Mouse (Mus musculus) adrenal gland, adult (tissue): ENCODE results near the gene Btbd16.

Source experiments
- DNase-seq, 2 experiments: peaks; one replicate each; pipeline ENCODE4 v3.0.0; 2022 to 2023; ENCODE audit warnings: low spot score in 1 of 2; ENCODE audit not compliant: inconsistent age in 2 of 2

Gene Btbd16

DNA sequence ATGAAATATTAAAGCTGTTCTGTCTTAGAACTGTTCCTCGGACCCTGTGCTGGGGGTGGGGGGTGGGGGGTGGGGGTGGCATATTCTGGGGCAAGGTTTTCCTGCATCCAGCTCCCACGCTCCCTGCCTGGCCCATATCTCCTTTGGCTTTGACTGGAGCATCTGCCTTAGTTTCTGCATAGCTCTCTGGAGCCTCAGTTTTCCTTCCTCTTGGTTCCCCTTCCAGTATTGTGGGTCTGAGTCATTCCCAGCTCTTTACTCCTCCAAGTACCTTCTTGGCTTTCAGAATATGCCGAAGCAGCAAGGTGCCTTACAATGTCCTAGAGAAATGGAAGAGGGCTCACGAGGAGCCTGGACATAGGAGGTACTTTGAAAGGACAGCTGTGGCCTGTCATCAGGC is 36.4 kb downstream of the Btbd16 start:
- DNase-seq: no peak

DNA sequence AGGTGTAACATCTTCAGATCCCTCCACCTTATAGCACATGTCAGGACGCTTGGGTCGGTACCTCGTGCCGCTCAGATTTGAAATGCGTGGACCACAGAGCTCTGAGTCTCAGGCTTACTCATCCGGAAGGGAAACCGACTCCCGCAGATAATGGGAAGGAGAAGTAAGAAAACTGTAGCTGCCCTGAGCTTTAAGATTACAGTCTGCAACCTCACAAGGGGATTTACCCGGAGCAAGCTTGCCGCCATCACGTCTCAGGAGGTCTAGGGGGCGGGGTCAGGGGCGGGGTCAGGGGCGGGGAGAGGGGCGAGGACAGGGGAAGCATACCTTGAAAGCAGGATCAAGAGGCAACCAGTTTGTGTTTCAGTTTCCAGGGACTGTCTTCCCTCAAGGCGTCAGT is 38.5 kb downstream of the Btbd16 start:
- no peak for DNase-seq

DNA sequence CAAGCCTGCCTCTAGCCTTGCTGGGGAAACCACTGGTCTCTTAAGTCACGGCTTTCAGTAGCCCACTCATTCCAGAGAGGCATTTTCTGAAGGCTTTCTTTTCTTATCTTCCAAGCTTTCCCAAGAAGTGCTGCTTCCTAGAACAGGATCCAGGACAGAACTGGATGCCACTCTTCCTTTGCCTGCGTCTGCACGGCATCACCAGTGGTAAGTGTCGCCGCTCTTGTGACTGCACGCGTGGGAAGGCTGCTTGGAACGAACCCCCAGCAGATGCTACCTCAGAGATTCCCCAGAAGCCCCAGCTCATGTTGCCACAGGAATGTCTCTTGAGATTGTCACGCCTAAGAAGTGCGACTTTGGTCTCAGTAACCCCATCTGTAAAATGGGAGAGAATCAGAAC is 41.7 kb downstream of the Btbd16 start:
- no peak for DNase-seq

GRCm38 (mm10) chr7:130816243-130816642 is 42.4 kb downstream of the Btbd16 start:
- no peak for DNase-seq

- DNase-seq: no peak
Observed at GRCm38 (mm10) chr7:130818813-130819212, 44.9 kb downstream of the Btbd16 start.

- peak; percentile 49 to 53 for DNase-seq
Observed at GRCm38 (mm10) chr7:130819624-130820023, 45.8 kb downstream of the Btbd16 start.

- no peak for DNase-seq
Observed at GRCm38 (mm10) chr7:130823992-130824391, 50.1 kb downstream of the Btbd16 start.

GRCm38 (mm10) chr7:130826343-130826742 is 52.5 kb downstream of the Btbd16 start:
- DNase-seq: no peak

DNA sequence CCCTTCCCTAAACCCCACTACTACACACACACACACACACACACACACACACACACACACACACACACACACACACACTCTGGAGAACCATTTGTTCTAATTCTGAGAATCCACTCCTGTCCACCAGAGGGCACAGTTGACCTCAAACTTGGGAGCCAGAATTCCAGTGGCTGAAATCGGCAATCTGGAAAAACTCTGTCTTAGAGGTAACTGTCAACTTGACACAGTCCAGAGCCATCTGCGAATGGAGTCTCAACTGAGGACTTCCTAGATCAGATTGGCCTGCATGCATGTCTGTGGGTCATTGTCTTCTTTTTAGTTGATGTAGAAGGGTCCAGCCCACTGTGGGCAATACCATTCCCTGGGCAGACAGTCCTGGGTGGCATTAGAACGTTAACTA is 53.6 kb downstream of the Btbd16 start:
- DNase-seq: peak; percentile 46 to 85

GRCm38 (mm10) chr7:130827844-130828403 is 54.1 kb downstream of the Btbd16 start:
- DNase-seq: no peak

DNA sequence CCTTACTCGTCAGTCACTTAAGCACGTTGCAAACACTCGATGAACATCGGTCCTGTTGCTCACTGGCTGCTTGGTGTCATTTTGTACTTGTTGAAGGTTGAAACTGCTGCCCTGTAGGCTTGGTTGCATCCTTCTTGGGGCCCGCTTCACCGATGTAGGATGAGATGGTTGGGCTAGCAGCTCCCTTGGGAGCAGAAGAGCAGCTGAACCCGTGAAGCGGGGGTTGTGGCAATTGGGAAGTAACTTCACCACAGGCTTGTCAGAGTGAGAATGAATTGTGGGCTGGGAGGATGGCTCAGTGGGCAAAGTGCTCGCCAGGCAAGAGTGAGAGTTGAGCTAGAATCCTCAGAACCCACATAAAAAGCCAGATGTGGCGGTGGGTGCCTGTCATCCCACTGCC is 54.6 kb downstream of the Btbd16 start:
- no peak for DNase-seq

DNA sequence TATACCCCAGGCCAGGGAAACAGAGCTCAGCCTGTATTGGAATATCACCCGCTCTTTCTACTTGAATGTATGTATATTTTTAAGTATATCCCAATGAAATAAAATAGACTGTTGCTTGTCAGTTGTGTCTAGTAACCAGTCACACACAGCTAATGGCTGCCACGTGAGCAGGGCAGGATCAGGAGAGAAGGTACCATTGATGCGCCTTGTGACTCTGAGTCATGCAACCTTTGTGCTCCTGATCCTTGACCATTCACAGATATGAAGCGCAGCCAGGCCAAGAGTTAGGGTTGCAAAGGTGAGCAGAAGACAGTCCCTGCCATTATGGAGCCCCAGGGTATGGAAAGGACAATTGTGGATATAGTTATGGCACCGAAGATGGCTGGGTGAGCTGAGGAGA is 57.7 kb downstream of the Btbd16 start:
- DNase-seq: no peak

GRCm38 (mm10) chr7:130834299-130834698 is 60.4 kb downstream of the Btbd16 start:
- peak in 1 of 2 experiments; percentile 46 for DNase-seq

DNA sequence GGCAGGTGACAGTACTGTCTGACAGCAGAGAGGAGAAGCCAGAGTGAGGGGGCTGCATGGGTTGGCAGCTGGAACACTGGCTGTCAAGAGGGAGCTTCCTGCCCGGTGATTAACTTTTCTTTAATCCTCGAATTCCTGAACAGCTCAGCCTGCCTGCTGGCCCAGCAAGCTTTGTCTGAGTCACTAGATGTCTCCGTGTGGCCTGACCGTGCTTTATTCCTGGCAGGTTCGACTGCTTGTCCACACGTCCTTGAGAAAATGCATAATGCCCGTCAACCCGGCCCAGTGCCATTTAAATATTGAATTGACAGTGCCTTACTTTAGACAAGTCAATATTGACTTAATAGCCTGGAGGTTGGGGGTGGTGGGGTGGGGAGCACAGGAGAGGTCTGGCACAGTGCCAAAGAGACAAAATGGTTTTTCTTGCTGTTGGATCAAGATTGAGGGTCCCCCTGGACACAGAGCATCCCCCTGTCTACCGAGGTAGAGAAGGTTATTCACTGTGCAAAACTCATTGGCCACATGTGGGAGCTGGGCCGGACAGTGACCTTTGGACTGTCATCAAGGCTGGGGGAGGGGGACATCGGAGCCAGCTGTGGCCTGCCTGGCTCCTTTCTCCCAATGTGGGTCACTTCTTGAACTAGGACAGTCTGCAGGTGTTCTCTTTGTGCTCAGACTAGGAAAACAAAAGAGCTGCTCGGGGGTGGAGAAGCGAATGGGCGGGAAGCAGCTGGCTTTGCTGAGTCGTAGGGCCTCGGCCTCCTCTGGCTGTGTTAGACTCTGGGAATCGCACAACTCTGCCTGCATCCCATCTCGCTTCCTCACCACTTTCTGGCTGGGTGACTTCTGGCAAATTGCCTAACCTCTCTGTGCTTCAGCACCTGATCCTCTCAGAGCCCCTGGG is 61.3 kb downstream of the Btbd16 start:
- peak; percentile 79 to 82 for DNase-seq

- no peak for DNase-seq
Observed at GRCm38 (mm10) chr7:130836066-130836465, 62.2 kb downstream of the Btbd16 start.

GRCm38 (mm10) chr7:130837941-130838657 is 64.2 kb downstream of the Btbd16 start:
- no peak for DNase-seq

GRCm38 (mm10) chr7:130838658-130839025 is 64.8 kb downstream of the Btbd16 start:
- no peak for DNase-seq

GRCm38 (mm10) chr7:130839380-130840100 is 65.7 kb downstream of the Btbd16 start:
- DNase-seq: no peak

- no peak for DNase-seq
Observed at GRCm38 (mm10) chr7:130847164-130847718, 73.4 kb downstream of the Btbd16 start.

DNA sequence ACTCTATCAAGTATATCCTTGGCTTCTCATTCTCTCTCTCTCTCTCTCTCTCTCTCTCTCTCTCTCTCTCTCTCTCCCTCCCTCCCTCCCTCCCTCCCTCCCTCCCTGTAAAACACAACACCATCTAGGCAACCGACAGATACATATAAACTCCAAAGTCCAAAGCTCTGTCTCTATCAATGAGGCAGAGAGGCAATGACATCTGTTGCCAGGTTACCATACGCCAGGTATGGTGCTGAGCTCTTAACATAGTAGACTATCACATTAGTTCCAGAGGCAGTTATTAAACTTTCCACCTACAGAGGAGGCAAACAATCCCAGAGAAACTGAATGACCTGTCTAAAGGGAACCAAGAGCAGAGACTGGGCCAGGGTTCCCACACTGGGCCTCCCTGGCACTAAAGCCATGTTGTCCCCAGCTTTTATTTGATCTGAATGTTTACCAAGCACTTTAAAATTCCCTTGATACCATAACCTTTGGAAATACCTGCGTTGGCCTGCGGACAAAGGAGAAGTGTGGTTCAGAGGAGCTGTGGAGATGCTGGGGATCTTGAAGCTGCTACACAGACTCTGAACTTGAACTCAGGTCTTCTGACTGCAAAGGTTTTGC is 80.9 kb downstream of the Btbd16 start:
- no peak for DNase-seq

DNA sequence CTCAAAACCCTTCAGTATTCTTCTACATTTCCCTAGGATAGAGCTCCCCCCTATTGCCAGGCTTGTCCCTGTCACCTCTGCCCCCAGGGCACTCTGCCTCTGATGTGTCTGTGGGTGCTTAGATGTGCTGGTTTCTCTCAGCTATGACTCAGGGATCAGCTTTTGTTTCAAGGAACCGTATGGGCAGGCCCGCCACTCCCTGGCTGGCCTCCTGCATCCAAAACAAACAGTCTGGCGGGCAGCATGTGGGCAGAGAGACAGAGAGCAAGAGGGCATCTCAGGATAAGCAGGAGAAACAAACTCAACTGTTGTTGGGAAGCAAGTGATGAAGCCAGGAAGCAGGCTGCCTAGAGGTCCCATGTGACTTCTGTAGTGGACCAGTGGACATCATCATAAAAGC is 81.8 kb downstream of the Btbd16 start:
- peak in 1 of 2 experiments; percentile 47 for DNase-seq
